Mouse (Mus musculus): ENCODE measurements around the gene C1qbp. TPM values are rescaled to one million over a fixed set of nuclear protein-coding genes. Genes with fewer than 3 reads are reported as not detected.

C1qbp gene
- polyA plus RNA-seq, 1 experiment from 2014 or later: 235 TPM

DNA sequence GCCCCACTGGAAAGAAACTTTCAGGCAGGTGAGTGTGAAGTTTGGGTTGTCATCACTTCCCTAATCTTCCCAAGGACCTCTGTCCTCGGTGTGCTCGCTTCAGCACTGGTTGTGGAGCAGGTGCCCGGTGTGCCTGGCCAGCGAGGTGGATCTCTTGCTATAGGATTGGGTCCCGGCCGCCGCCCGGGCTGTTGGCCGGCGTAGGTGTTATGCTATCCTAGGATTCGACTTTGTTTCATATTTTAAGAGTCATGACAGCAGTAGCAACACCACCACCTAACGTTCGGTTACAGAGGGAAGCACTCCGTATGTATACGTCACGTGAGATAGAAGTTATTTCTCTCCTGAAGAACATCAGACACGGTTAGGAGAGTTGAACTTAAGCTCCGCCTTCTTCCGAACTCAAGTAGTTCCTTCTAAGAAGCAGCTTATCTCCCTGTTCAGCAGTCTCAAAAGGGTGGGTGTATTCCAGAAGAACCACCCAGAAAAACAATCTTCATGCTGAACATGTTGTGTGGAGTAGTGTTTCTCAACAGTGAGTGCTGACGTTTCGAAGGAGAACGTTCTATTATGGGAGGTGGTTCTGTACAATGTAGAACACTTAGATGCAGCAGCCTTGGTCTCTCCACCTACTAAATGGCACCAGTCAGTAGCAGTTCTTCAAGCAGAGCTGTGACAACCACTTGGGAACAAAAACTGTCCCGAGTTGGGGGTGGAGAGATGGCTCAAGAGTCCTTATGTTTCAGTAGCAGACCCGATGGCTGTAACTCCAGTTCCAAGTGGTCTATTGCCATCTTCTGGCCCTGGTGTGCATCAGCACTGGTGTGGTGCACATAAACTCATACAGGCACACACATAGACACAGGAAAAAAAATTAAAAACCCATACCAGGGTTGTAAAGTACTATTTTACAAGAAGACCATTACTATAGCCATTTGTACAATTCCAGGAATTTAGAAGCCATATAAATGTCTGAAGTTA lies 12.0 kb downstream of the C1qbp start:
- ATAC-seq (ENCODE audit: low FRiP score, low read depth): peak; percentile 2; the same call in 1 of the 2 replicates
- no peaks in the 10 kb centered on the region for H3K27me3 ChIP-seq
- peak overlapping the region; percentile 83 for H3K4me2 ChIP-seq (replicated peaks)
- peaks cover 18% of the 10 kb centered on the region for H3K4me1 ChIP-seq
- 18% methylated on average over 24 of the region's 24 CpGs for WGBS
- peak overlapping the region; percentile 94 for H3K4me3 ChIP-seq
- H3K36me3 ChIP-seq: peaks cover 40% of the 10 kb centered on the region
- peak overlapping the region; percentile 84 for H3K27ac ChIP-seq
- H3K9me3 ChIP-seq: no peaks in the 10 kb centered on the region
- peak overlapping the region; percentile 67 for H3K9ac ChIP-seq

DNA sequence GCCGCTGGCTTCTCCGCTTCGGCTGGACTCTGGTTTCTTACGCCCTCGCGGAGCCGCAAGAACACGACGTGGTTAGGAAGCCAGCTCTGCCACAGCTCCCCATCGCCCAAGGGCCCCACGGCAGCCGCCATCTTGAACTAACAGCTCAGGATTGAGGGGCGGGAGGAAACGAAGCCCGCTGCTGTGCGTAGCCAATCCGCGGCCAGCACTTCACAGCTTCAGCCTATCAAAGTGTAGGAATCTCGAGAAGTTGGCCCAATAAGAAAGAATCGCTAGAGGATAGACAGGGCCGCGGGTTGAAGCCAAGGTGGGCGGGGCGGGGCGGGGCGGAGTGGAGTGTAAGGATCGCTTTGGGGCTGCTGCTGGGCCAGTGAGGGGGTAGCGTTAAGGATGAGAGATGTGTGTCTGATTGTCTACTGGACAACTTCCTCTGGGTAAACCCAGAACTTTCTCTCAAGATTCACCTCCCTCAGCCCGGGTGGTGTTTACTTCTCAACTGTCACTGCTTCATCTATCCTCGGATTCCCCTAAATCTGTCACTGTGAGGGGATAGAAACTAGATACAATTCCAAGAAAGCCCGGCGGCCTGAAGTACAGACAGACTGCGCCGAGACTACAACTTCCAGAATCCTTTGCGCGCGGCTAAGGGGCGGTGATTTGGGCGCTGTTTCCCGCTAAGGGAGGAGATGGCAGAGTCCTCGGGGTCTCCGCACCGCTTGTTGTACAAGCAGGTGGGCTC lies 12.8 kb downstream of the C1qbp start, which contains the start of the genes Nup88 and Rpain:
Gene Nup88 (minus strand): TSS at position 153 of the 739 bp plus-strand sequence.
Gene Rpain (plus strand): TSS at position 393 of the 739 bp plus-strand sequence.
- Histone ChIP-seq H3K27me3 (no peaks in the 10 kb centered on the region), H3K4me1 (peaks cover 18% of the 10 kb centered on the region), H3K36me3 (peaks cover 41% of the 10 kb centered on the region), H3K4me3 (peak within 1 kb of the TSS; percentile 94), H3K27ac (peak within 1 kb of the TSS; percentile 84), H3K9ac (peak within 1 kb of the TSS; percentile 92), H3K4me2 (replicated peaks) (peak within 1 kb of the TSS; percentile 83), H3K9me3 (no peaks in the 10 kb centered on the region)
- WGBS: under 1% methylated on average over 43 of the region's 43 CpGs
- ATAC-seq (ENCODE audit: low FRiP score, low read depth): peak; percentile 98

DNA sequence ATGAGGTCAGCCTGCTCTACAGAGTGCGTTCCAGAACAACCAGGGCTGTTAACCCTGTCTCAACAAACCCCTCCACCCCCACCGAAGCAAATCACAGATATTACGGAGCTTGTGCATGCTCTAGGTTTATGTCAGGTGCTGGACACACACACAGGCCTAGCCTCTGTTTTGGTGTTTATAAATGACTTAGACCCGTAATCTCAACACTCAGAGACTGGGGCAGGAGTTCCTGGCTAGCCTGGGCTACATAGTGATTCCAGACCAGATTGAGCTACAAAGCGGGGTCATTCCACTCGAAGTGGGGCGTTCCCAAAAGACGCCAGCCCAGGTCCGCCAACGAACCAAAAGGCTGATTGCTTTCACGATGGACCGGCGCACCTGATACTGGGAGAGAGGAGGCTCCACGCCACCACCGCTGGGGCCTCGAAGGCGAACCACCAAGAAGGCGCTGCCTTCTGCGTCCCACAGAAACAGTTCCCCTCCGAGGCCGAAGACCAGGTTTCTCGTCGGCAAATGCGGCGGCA lies 13.5 kb downstream of the C1qbp start:
- H3K27ac ChIP-seq: peak overlapping the region; percentile 80
- no peaks in the 10 kb centered on the region for H3K9me3 ChIP-seq
- ATAC-seq (ENCODE audit: low FRiP score, low read depth): no peak; the same call in 1 of the 2 replicates
- peak overlapping the region; percentile 92 for H3K9ac ChIP-seq
- peak overlapping the region; percentile 94 for H3K4me3 ChIP-seq
- H3K4me2 ChIP-seq (replicated peaks): peak overlapping the region; percentile 83
- no peaks in the 10 kb centered on the region for H3K27me3 ChIP-seq
- peaks cover 41% of the 10 kb centered on the region for H3K36me3 ChIP-seq
- peaks cover 18% of the 10 kb centered on the region for H3K4me1 ChIP-seq
- 1% methylated on average over 25 of the region's 25 CpGs for WGBS

DNA sequence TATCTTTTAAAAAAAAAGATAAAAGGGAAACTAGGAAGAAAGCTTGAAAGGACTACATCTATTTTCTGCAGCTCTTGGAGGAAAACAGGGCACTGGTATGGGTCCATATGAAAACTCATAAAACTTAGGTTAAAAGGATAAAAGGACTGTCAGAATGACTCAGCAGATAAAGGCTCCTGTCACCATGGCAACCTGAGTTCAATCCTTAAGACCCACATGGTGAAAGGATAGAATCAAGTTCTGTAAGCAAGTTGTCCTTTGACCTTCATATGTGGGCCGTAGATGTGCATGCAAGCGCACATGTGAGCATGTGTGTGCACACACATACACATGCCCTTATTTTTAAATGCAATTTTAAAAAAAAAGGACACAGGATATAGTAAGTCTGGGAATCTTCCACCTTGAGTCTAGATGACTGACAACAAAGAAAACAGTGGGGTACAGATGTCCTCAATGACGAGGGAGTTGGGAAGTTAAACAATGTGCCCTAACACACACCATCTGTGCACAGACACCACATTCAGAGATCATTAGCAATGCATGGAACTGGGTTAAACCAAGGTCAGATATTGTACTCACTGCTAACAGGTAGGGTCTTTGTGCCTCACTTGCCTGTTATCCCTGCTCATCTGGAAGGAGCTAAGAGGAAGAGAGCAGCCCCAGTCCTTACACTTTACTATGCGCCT lies 18.5 kb downstream of the C1qbp start:
- Histone ChIP-seq H3K27me3 (no peaks in the 10 kb centered on the region), H3K4me1 (peaks cover 12% of the 10 kb centered on the region), H3K9me3 (no peaks in the 10 kb centered on the region), H3K27ac (no peak overlapping the region), H3K4me2 (replicated peaks) (no peak overlapping the region), H3K36me3 (peaks cover 75% of the 10 kb centered on the region), H3K4me3 (no peak overlapping the region), H3K9ac (no peak overlapping the region)
- 86% methylated on average over 4 of the region's 4 CpGs for WGBS
- ATAC-seq (ENCODE audit: low FRiP score, low read depth): no peak

DNA sequence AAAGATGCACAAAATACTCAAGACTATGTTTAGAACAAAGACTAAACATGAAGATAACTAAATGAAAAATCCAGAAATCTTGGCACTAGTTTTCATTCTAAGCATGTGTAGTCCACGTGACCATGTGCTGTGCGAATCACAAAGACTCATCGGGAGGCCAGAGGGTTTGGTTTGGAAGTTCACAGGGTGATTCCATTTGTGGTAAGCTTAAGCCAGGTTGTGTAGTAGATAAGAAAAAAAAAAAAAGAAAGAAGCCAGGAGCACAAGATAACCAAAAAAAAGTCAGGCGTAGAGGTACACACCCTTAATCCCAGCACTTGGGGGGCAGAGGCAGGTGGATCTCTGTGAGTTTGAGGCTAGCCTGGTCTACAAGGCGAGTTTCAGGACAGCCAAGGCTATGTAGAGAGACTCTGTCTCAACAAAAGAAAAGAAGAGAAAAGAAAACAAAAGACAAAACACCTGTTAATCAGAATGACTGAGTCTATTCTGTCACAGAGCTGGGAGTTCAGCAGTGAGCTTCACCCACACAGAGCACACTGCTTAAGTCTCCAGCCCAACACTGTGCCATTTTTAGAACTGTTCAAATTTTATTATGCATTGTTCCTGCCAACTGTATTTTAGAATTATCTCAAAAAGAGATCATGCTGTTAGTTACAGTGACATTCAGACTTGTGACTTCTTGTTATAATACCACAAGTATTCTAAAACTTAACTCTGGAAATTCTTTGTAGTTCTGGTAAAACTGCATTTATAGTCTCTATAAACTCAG lies 21.9 kb downstream of the C1qbp start:
- Histone ChIP-seq H3K27ac (no peak overlapping the region), H3K36me3 (peaks cover 96% of the 10 kb centered on the region), H3K4me3 (no peak overlapping the region), H3K4me2 (replicated peaks) (no peak overlapping the region), H3K9me3 (no peaks in the 10 kb centered on the region), H3K9ac (no peak overlapping the region), H3K27me3 (no peaks in the 10 kb centered on the region), H3K4me1 (no peaks in the 10 kb centered on the region)
- WGBS: 95% methylated on average over 5 of the region's 5 CpGs
- no peak for ATAC-seq (ENCODE audit: low FRiP score, low read depth)

DNA sequence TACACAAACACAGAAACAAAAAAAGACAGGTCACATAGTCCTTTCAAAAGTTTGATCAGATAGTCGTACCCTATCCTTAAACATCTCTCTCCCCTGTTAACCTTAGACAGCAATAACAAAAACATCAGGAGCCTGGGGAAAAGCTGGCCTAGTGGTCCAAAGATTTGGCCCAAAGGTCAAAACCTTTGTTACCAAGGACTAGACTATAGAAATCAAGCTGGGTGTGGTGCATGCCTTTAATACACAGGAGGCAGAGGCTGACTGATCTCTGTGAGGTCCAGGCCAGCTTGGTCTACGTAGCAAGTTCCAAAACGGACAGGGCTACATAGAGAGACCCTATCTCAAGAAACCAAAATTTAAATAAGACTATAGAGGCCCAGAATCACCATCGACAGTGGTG lies 28.1 kb downstream of the C1qbp start:
- no peak overlapping the region for H3K4me3 ChIP-seq
- no peaks in the 10 kb centered on the region for H3K9me3 ChIP-seq
- peaks cover 95% of the 10 kb centered on the region for H3K36me3 ChIP-seq
- WGBS: 93% methylated on average over 4 of the region's 4 CpGs
- H3K27me3 ChIP-seq: no peaks in the 10 kb centered on the region
- H3K9ac ChIP-seq: no peak overlapping the region
- ATAC-seq (ENCODE audit: low FRiP score, low read depth): no peak
- H3K4me1 ChIP-seq: no peaks in the 10 kb centered on the region
- H3K4me2 ChIP-seq (replicated peaks): no peak overlapping the region
- H3K27ac ChIP-seq: no peak overlapping the region

DNA sequence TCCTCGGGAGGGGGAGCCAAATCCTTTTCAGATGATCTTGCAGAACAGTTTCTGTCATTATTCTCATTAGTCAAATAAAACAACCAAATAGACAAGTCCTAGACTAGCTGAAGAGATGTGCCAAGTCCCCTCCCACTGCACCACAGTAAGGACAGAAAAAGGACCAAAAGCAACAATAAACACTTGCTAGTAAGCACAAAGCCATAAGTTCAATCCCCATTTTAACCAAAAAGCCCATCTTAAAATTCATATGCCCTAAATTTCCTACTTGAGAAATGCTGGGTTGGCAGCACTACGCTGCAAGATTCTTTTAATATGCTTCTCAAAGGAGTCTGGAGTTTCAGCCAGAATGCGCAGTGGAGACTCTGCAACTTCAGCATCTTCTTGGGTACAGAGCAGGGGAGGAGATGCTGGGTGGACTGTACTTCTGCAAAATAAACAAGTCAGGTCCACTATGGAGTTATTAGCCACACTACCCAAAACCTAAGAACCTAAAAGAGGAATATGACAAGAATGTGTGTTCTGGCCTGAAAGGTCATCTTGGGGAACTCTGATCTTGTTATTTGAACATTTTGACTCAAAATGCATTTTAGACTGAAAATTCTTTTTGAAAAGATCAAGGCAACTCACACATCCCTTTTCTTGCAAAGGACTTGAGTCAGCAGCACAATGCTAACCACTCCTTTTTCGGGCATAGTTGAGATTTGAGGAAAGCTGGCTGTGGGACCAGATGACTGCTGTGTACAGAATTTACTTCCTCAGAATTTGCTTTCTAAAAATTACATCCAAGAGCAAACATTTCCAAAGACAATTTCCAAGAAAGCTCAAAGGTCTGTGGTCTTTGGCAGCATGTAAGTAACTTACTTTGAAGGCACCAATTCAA lies 37.6 kb downstream of the C1qbp start:
- peaks cover 92% of the 10 kb centered on the region for H3K36me3 ChIP-seq
- H3K4me1 ChIP-seq: no peaks in the 10 kb centered on the region
- no peak overlapping the region for H3K9ac ChIP-seq
- no peak overlapping the region for H3K4me2 ChIP-seq (replicated peaks)
- H3K9me3 ChIP-seq: no peaks in the 10 kb centered on the region
- H3K4me3 ChIP-seq: no peak overlapping the region
- whole genome bisulfite sequencing: 88% methylated on average over 4 of the region's 4 CpGs
- no peaks in the 10 kb centered on the region for H3K27me3 ChIP-seq
- no peak for ATAC-seq (ENCODE audit: low FRiP score, low read depth)
- H3K27ac ChIP-seq: no peak overlapping the region

DNA sequence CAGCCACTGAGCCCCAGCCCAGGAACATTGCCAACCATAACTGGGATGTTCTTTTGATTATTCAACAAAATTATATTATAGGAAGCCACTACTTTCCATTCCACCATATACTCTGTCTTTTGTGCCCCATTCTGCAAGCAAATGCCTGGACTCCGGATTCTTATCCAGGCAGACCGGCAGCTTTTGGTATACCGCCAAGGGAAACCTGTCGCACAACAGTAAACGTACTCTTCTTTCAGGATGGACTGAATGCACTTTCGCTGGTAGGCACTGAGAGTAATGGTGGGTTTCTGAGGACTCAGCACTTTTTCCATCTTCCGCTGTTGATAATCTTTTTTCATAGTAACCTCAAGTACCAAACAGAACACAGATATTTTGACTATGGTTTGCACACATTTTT lies 39.2 kb downstream of the C1qbp start:
- no peak overlapping the region for H3K4me3 ChIP-seq
- H3K27ac ChIP-seq: no peak overlapping the region
- no peaks in the 10 kb centered on the region for H3K27me3 ChIP-seq
- no peak overlapping the region for H3K9ac ChIP-seq
- 94% methylated on average over 7 of the region's 7 CpGs for WGBS
- H3K4me2 ChIP-seq (replicated peaks): no peak overlapping the region
- H3K36me3 ChIP-seq: peaks cover 91% of the 10 kb centered on the region
- H3K9me3 ChIP-seq: no peaks in the 10 kb centered on the region
- ATAC-seq (ENCODE audit: low FRiP score, low read depth): no peak
- no peaks in the 10 kb centered on the region for H3K4me1 ChIP-seq

DNA sequence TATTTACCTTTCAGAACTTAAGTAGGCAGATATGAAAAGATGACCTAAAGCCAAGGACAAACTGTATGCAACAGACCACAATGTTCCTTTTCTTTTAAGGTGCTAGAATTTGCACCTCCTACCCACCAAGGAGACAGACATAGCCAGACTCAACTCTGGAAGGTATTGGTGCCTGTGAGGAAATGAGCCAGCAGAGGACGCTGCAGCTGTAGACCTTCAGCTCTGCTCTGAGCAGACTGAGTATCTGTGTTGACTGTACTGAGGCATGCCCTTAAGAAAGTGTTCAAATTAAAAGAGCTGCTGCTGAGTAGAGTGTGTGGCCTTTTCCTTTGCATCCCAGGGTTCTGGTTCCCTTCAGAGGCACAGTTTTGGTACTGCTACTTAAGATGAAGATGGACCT lies 40.2 kb downstream of the C1qbp start:
- H3K27me3 ChIP-seq: no peaks in the 10 kb centered on the region
- H3K4me3 ChIP-seq: no peak overlapping the region
- ATAC-seq (ENCODE audit: low FRiP score, low read depth): no peak
- 92% methylated on average over 1 of the region's 1 CpGs for WGBS
- no peak overlapping the region for H3K27ac ChIP-seq
- no peaks in the 10 kb centered on the region for H3K4me1 ChIP-seq
- H3K36me3 ChIP-seq: peaks cover 91% of the 10 kb centered on the region
- H3K4me2 ChIP-seq (replicated peaks): no peak overlapping the region
- H3K9me3 ChIP-seq: no peaks in the 10 kb centered on the region
- H3K9ac ChIP-seq: no peak overlapping the region

DNA sequence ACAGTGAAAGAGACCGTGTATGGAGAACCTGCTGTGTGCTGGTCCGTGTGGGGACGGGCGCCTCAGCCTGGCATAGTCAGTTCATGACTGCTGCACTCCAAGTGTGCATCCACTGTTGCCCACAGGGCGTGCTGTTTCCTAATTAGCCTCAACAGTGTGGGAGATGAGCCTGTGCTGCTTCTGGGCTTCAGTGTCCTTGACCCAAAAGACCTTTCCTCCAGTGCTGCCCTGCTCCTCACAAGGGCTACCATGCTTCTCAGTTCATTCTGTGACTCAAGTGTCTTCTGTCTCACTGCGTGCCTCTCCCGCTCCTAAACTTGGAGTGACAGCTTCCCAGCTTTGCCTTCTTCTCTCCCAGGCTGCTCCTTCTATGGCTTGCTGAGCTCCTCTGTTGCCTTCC lies 47.5 kb downstream of the C1qbp start:
- no peak overlapping the region for H3K9ac ChIP-seq
- H3K36me3 ChIP-seq: peaks cover 84% of the 10 kb centered on the region
- H3K9me3 ChIP-seq: no peaks in the 10 kb centered on the region
- 95% methylated on average over 7 of the region's 7 CpGs for WGBS
- H3K27me3 ChIP-seq: no peaks in the 10 kb centered on the region
- no peaks in the 10 kb centered on the region for H3K4me1 ChIP-seq
- H3K4me3 ChIP-seq: no peak overlapping the region
- ATAC-seq (ENCODE audit: low FRiP score, low read depth): no peak
- no peak overlapping the region for H3K27ac ChIP-seq
- no peak overlapping the region for H3K4me2 ChIP-seq (replicated peaks)

Measured in limb, embryonic 13.5 days (tissue).